Mouse (Mus musculus): Measurements from ENCODE around the gene Aqp1.

DNA sequence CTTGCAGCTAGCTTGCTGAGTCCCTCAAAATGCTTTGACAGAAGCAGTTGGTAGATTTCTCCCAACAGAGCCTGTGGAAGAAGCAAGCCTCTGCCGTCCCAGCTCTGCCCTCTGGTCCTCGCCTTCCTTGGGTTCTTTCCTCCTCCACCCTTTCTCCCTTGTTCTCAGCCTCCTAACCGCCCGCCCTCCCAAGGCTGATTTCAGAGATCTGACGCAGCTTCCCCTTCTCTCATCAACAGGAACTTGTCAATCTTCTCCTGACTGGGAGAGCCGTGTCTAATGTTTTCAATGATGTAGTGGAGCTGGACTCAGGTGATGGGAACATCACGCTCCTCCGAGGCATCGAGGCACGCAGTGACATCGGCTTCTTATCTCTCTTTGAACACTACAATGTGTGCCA lies 35.5 kb upstream of the Aqp1 start:
- TF ChIP-seq CTCF (IDR thresholded peaks at IDR 0.05; ENCODE audit: borderline replicate concordance, extremely low read depth, insufficient read depth, insufficient read length) (no peak), POLR2A (IDR thresholded peaks at IDR 0.05; ENCODE audit: borderline replicate concordance, extremely low read depth, insufficient read depth, insufficient read length, poor library complexity, severe bottlenecking) (no peak)

Data from brain, embryonic 14.5 days (tissue).